Mouse (Mus musculus): ENCODE data around the gene Dpp6. TPM values are rescaled to one million over a fixed set of nuclear protein-coding genes. Genes with fewer than 3 reads are reported as not detected.

Gene Dpp6
- polyA plus RNA-seq, 1 experiment from 2014 or later: 51.6 TPM

DNA sequence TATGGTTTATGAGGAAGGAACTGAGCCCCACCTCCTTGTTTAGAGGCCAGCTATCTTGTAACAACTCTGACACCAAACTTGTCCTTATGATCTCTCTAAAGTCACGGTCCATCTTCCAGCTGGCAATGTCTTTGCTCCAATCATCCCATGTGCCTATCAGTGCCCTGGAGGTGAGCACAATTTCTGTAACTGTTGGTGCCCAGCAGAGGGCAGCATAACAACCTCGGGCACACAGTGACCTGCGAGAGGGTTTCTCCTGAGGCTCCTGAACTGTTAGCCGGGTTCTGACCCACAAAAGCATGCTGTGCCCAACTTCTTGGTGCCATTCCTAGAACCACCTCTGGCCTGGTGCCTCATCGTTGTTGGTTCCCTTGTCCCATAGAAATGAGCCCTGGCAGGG lies 863.5 kb downstream of the Dpp6 start:
- Histone ChIP-seq H3K4me1 (replicated peaks) (0 out of 2 replicates have a peak, but pooled peaks cover 3% of the 10 kb centered on the region), H3K4me2 (no peak overlapping the region), H3K9ac (no peak overlapping the region), H3K27ac (replicated peaks) (no peak overlapping the region), H3K36me3 (0 out of 2 replicates have a peak, but pooled peaks cover 6% of the 10 kb centered on the region), H3K9me3 (no peaks in the 10 kb centered on the region), H3K4me3 (no peak overlapping the region), H3K27me3 (no peaks in the 10 kb centered on the region)
- WGBS: 27% methylated on average over 5 of the region's 5 CpGs
- ATAC-seq (ENCODE audit: low read depth): no peak

DNA sequence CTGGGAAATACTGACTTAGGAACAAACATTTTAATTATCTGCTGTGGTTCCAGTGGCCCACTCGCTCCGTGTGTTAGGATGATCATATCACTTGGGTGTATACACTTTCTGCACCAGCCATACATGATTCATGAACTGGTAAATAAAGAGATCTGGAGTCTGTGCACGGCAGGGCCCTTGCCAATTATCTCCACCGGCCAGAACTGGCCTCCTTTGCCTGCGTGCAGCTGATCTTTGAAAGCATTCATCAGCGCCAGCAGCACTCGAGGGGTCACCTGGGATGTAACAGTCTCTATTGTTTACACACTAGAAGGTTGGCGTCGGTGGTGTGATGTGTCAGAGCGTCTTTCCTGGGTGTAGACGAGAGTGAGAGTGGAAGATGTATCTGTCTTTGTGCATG lies 868.2 kb downstream of the Dpp6 start:
- 0 out of 2 replicates have a peak overlapping the region, but pooled peaks have one; percentile 13 for H3K27ac ChIP-seq (replicated peaks)

DNA sequence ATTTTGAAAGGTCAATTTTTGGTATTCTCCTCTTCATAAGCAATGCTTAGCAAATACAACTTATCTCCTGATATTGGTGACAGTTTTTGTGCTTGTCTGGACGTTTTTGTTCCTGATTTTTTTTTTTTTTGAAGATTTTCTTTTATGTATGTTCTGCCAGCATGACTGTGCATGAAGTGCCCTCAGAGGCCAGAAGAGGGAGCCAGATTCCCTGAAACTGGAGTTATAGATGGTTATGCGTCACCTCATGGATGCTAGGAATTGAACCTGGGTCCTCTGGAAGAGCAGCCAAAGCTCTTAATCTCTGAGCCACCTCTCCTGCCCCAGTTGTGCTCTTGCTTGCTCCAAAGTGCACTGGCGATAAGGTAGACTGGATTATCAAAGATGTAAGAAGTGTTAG lies 868.9 kb downstream of the Dpp6 start:
- Histone ChIP-seq H3K27ac (replicated peaks) (no peak overlapping the region), H3K4me3 (no peak overlapping the region), H3K36me3 (peaks cover 6% of the 10 kb centered on the region; the same call in 1 of the 2 replicates), H3K4me2 (no peak overlapping the region), H3K9me3 (no peaks in the 10 kb centered on the region), H3K27me3 (no peaks in the 10 kb centered on the region), H3K4me1 (replicated peaks) (0 out of 2 replicates have a peak, but pooled peaks cover under 1% of the 10 kb centered on the region), H3K9ac (no peak overlapping the region)
- ATAC-seq (ENCODE audit: low read depth): no peak
- 75% methylated on average over 3 of the region's 3 CpGs for WGBS

More for the DNA sequence above, 868.2 kb downstream of the Dpp6 start:
- 54% methylated on average over 11 of the region's 11 CpGs for WGBS
- no peak overlapping the region for H3K9ac ChIP-seq
- no peaks in the 10 kb centered on the region for H3K9me3 ChIP-seq
- 0 out of 2 replicates have a peak, but pooled peaks cover 3% of the 10 kb centered on the region for H3K4me1 ChIP-seq (replicated peaks)
- no peak for ATAC-seq (ENCODE audit: low read depth)
- H3K27me3 ChIP-seq: no peaks in the 10 kb centered on the region
- peaks cover 6% of the 10 kb centered on the region; the same call in 1 of the 2 replicates for H3K36me3 ChIP-seq
- no peak overlapping the region for H3K4me2 ChIP-seq
- H3K4me3 ChIP-seq: no peak overlapping the region

DNA sequence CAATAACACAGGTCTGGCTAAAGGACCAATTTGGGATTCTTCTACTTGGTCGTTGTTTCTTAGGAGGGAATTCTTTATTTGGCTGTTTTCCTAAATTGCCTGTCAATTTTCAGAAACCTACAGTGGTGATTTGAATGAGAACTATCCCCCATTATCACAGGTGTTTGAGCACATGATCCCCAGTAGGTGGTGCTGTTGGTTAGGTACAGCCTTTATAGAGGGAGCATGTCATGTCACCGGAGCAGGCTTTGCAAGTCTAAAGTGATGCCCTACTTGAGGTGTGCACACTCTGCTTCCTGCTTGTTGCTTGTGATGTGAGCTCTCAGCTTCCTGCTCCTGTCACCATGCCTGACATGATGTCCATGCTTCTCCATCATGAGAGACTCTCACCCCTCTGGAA lies 870.3 kb downstream of the Dpp6 start:
- Histone ChIP-seq H3K9me3 (no peaks in the 10 kb centered on the region), H3K4me3 (no peak overlapping the region), H3K4me1 (replicated peaks) (no peaks in the 10 kb centered on the region), H3K27me3 (no peaks in the 10 kb centered on the region), H3K36me3 (peaks cover 6% of the 10 kb centered on the region; the same call in 1 of the 2 replicates), H3K4me2 (no peak overlapping the region), H3K9ac (no peak overlapping the region), H3K27ac (replicated peaks) (no peak overlapping the region)
- ATAC-seq (ENCODE audit: low read depth): no peak
- WGBS: 85% methylated on average over 2 of the region's 2 CpGs

GRCm38 (mm10) chr5:27702482-27702881 lies 885.5 kb downstream of the Dpp6 start:
- Histone ChIP-seq H3K27ac (replicated peaks) (no peak overlapping the region), H3K36me3 (peaks cover 10% of the 10 kb centered on the region; the same call in 1 of the 2 replicates), H3K4me3 (no peak overlapping the region), H3K9ac (no peak overlapping the region), H3K27me3 (no peaks in the 10 kb centered on the region), H3K4me2 (no peak overlapping the region), H3K4me1 (replicated peaks) (peaks cover 19% of the 10 kb centered on the region), H3K9me3 (no peaks in the 10 kb centered on the region)
- no peak for ATAC-seq (ENCODE audit: low read depth)
- WGBS: 72% methylated on average over 6 of the region's 6 CpGs

- peaks cover 27% of the 10 kb centered on the region for H3K4me1 ChIP-seq (replicated peaks)
- no peaks in the 10 kb centered on the region for H3K9me3 ChIP-seq
- H3K27me3 ChIP-seq: no peaks in the 10 kb centered on the region
- no peak overlapping the region for H3K9ac ChIP-seq
- H3K4me3 ChIP-seq: no peak overlapping the region
- no peak overlapping the region for H3K4me2 ChIP-seq
- no peak for ATAC-seq (ENCODE audit: low read depth)
- no peak overlapping the region for H3K27ac ChIP-seq (replicated peaks)
- peaks cover 16% of the 10 kb centered on the region for H3K36me3 ChIP-seq
Observed at GRCm38 (mm10) chr5:27705020-27705419, 888.0 kb downstream of the Dpp6 start.

GRCm38 (mm10) chr5:27706551-27706950 lies 889.5 kb downstream of the Dpp6 start:
- Histone ChIP-seq H3K36me3 (peaks cover 17% of the 10 kb centered on the region), H3K4me3 (no peak overlapping the region), H3K9ac (no peak overlapping the region), H3K9me3 (no peaks in the 10 kb centered on the region), H3K27ac (replicated peaks) (no peak overlapping the region), H3K27me3 (no peaks in the 10 kb centered on the region), H3K4me2 (no peak overlapping the region), H3K4me1 (replicated peaks) (peaks cover 27% of the 10 kb centered on the region)
- no peak for ATAC-seq (ENCODE audit: low read depth)
- 64% methylated on average over 6 of the region's 6 CpGs for WGBS

- H3K27ac ChIP-seq (replicated peaks): no peak overlapping the region
- peaks cover 24% of the 10 kb centered on the region for H3K4me1 ChIP-seq (replicated peaks)
- H3K4me3 ChIP-seq: no peak overlapping the region
- peaks cover 17% of the 10 kb centered on the region for H3K36me3 ChIP-seq
- H3K9ac ChIP-seq: no peak overlapping the region
- H3K9me3 ChIP-seq: no peaks in the 10 kb centered on the region
- no peak for ATAC-seq (ENCODE audit: low read depth)
- H3K27me3 ChIP-seq: no peaks in the 10 kb centered on the region
- H3K4me2 ChIP-seq: no peak overlapping the region
Observed at GRCm38 (mm10) chr5:27707283-27707682, 890.3 kb downstream of the Dpp6 start.

GRCm38 (mm10) chr5:27708209-27708608 lies 891.2 kb downstream of the Dpp6 start:
- no peak overlapping the region for H3K4me2 ChIP-seq
- no peak overlapping the region for H3K9ac ChIP-seq
- ATAC-seq (ENCODE audit: low read depth): no peak
- H3K27me3 ChIP-seq: no peaks in the 10 kb centered on the region
- no peak overlapping the region for H3K4me3 ChIP-seq
- peaks cover 21% of the 10 kb centered on the region for H3K4me1 ChIP-seq (replicated peaks)
- 49% methylated on average over 6 of the region's 6 CpGs for WGBS
- peaks cover 17% of the 10 kb centered on the region for H3K36me3 ChIP-seq
- H3K27ac ChIP-seq (replicated peaks): no peak overlapping the region
- H3K9me3 ChIP-seq: no peaks in the 10 kb centered on the region

GRCm38 (mm10) chr5:27711461-27712192 lies 894.6 kb downstream of the Dpp6 start:
- H3K4me1 ChIP-seq (replicated peaks): peaks cover 21% of the 10 kb centered on the region
- no peaks in the 10 kb centered on the region for H3K27me3 ChIP-seq
- no peak for ATAC-seq (ENCODE audit: low read depth)
- peaks cover 18% of the 10 kb centered on the region for H3K36me3 ChIP-seq
- no peak overlapping the region for H3K9ac ChIP-seq
- H3K27ac ChIP-seq (replicated peaks): no peak overlapping the region
- no peak overlapping the region for H3K4me3 ChIP-seq
- WGBS: 51% methylated on average over 8 of the region's 8 CpGs
- H3K9me3 ChIP-seq: no peaks in the 10 kb centered on the region
- no peak overlapping the region for H3K4me2 ChIP-seq

GRCm38 (mm10) chr5:27714356-27714755 lies 897.4 kb downstream of the Dpp6 start:
- Histone ChIP-seq H3K27me3 (no peaks in the 10 kb centered on the region), H3K4me3 (no peak overlapping the region), H3K4me1 (replicated peaks) (peaks cover 8% of the 10 kb centered on the region), H3K4me2 (no peak overlapping the region), H3K9me3 (no peaks in the 10 kb centered on the region), H3K36me3 (peaks cover 27% of the 10 kb centered on the region), H3K9ac (no peak overlapping the region), H3K27ac (replicated peaks) (no peak overlapping the region)
- 53% methylated on average over 9 of the region's 9 CpGs for WGBS
- no peak for ATAC-seq (ENCODE audit: low read depth)

GRCm38 (mm10) chr5:27716026-27716425 lies 899.0 kb downstream of the Dpp6 start:
- 74% methylated on average over 4 of the region's 4 CpGs for WGBS

GRCm38 (mm10) chr5:27717301-27717700 lies 900.3 kb downstream of the Dpp6 start:
- H3K4me1 ChIP-seq (replicated peaks): peaks cover 8% of the 10 kb centered on the region
- H3K9ac ChIP-seq: no peak overlapping the region
- H3K27me3 ChIP-seq: no peaks in the 10 kb centered on the region
- no peak for ATAC-seq (ENCODE audit: low read depth)
- peaks cover 15% of the 10 kb centered on the region for H3K36me3 ChIP-seq
- H3K9me3 ChIP-seq: no peaks in the 10 kb centered on the region
- H3K4me3 ChIP-seq: no peak overlapping the region
- H3K4me2 ChIP-seq: no peak overlapping the region
- no peak overlapping the region for H3K27ac ChIP-seq (replicated peaks)

More at GRCm38 (mm10) chr5:27716026-27716425, 899.0 kb downstream of the Dpp6 start:
- H3K27ac ChIP-seq (replicated peaks): no peak overlapping the region
- H3K27me3 ChIP-seq: no peaks in the 10 kb centered on the region
- H3K4me1 ChIP-seq (replicated peaks): peaks cover 8% of the 10 kb centered on the region
- peaks cover 17% of the 10 kb centered on the region for H3K36me3 ChIP-seq
- H3K4me3 ChIP-seq: no peak overlapping the region
- H3K9ac ChIP-seq: no peak overlapping the region
- no peak for ATAC-seq (ENCODE audit: low read depth)
- no peaks in the 10 kb centered on the region for H3K9me3 ChIP-seq
- H3K4me2 ChIP-seq: no peak overlapping the region
